In genomic region chr2:173479050-173479449, GRCm38 (mm10) we compare ENCODE assay signal across 23 mouse cellular contexts. TPM values are rescaled to one million over a fixed set of nuclear protein-coding genes. Genes with fewer than 3 reads are reported as not detected.
DNase-seq lines count a peak whose midpoint lies in the region; ATAC-seq lines count a peak whose summit lies in the region.
"Had no signal": no experiment of that assay in that cellular context is flagged by ENCODE, and none has a peak within 500 bp of the region (broad histone marks: within the 10 kb centered on the region; RNA-seq: fewer than 3 reads in every experiment).

No protein-coding gene starts in this region.

- peak; percentile 3 for DNase-seq in forebrain, embryonic 10.5 days (ENCODE audit: extremely low spot score, low spot score)
- peak; percentile 27 for DNase-seq in kidney, postnatal 10 days
- peak; percentile 6 for DNase-seq in neural tube, embryonic 10.5 days (ENCODE audit: extremely low spot score, low spot score)
- DNase-seq in limb, embryonic 11.5 days (ENCODE audit: low spot score) = peak; percentile 16
- no peak for DNase-seq in B cell, adult 2 months
- DNase-seq: cerebellum, adult 11-12 months; cerebellum, adult 9-10 months; cerebellum, postnatal 25 days; forebrain, postnatal 0 days; gastrocnemius, postnatal 14 days; heart, postnatal 36 days had no signal

- WGBS in forebrain, embryonic 10.5 days = 94% methylated on average over 12 of the region's 12 CpGs
- 92% methylated on average over 12 of the region's 12 CpGs for WGBS in forebrain, embryonic 13.5 days
- 73% methylated on average over 12 of the region's 12 CpGs for WGBS in kidney, embryonic 15.5 days
- 91% methylated on average over 12 of the region's 12 CpGs for WGBS in neural tube, embryonic 15.5 days
- WGBS in limb, embryonic 11.5 days = 91% methylated on average over 12 of the region's 12 CpGs

- no peak overlapping the region for H3K9ac ChIP-seq in forebrain, embryonic 13.5 days
- H3K9ac ChIP-seq in kidney, embryonic 15.5 days = no peak overlapping the region
- H3K9ac ChIP-seq in neural tube, embryonic 15.5 days (replicated peaks) = no peak overlapping the region
- no peak overlapping the region for H3K9ac ChIP-seq in limb, embryonic 11.5 days (ENCODE audit: low read length)
- H3K9ac ChIP-seq: embryonic facial prominence, embryonic 12.5 days; forebrain, embryonic 12.5 days; forebrain, postnatal 0 days; heart, embryonic 12.5 days; hindbrain, embryonic 15.5 days had no signal

- no peak overlapping the region for H3K4me2 ChIP-seq in forebrain, embryonic 13.5 days
- H3K4me2 ChIP-seq in kidney, embryonic 15.5 days = no peak overlapping the region
- no peak overlapping the region for H3K4me2 ChIP-seq in neural tube, embryonic 15.5 days
- no peak overlapping the region for H3K4me2 ChIP-seq in limb, embryonic 11.5 days (ENCODE audit: low read depth, severe bottlenecking)
- H3K4me2 ChIP-seq: embryonic facial prominence, embryonic 12.5 days; forebrain, embryonic 12.5 days; heart, embryonic 12.5 days; hindbrain, embryonic 15.5 days had no signal

- H3K27me3 ChIP-seq in forebrain, embryonic 10.5 days (ENCODE audit: poor library complexity, severe bottlenecking) = no peaks in the 10 kb centered on the region
- H3K27me3 ChIP-seq in forebrain, embryonic 13.5 days = no peaks in the 10 kb centered on the region
- no peaks in the 10 kb centered on the region for H3K27me3 ChIP-seq in kidney, embryonic 15.5 days
- H3K27me3 ChIP-seq in neural tube, embryonic 15.5 days (replicated peaks) = no peaks in the 10 kb centered on the region
- H3K27me3 ChIP-seq in limb, embryonic 11.5 days (ENCODE audit: control insufficient read depth, insufficient read depth, low read length) = no peaks in the 10 kb centered on the region
- H3K27me3 ChIP-seq: embryonic facial prominence, embryonic 12.5 days; forebrain, embryonic 12.5 days; heart, embryonic 12.5 days; hindbrain, embryonic 15.5 days had no signal

- no peak overlapping the region for H3K27ac ChIP-seq in forebrain, embryonic 10.5 days
- no peak overlapping the region for H3K27ac ChIP-seq in forebrain, embryonic 13.5 days
- H3K27ac ChIP-seq in kidney, embryonic 15.5 days = no peak overlapping the region
- H3K27ac ChIP-seq in neural tube, embryonic 15.5 days (replicated peaks) = no peak overlapping the region
- H3K27ac ChIP-seq in limb, embryonic 11.5 days (replicated peaks; ENCODE audit: low read depth, low read length) = no peak overlapping the region
- H3K27ac ChIP-seq: embryonic facial prominence, embryonic 12.5 days; forebrain, embryonic 12.5 days; hindbrain, embryonic 15.5 days had no signal

- H3K9me3 ChIP-seq in forebrain, embryonic 10.5 days = no peaks in the 10 kb centered on the region
- no peaks in the 10 kb centered on the region for H3K9me3 ChIP-seq in forebrain, embryonic 13.5 days (replicated peaks)
- no peaks in the 10 kb centered on the region for H3K9me3 ChIP-seq in kidney, embryonic 15.5 days (replicated peaks)
- no peaks in the 10 kb centered on the region for H3K9me3 ChIP-seq in neural tube, embryonic 15.5 days (replicated peaks)
- H3K9me3 ChIP-seq in limb, embryonic 11.5 days (ENCODE audit: control insufficient read depth, low read length) = no peaks in the 10 kb centered on the region
- H3K9me3 ChIP-seq: embryonic facial prominence, embryonic 12.5 days; forebrain, embryonic 12.5 days; heart, embryonic 12.5 days; hindbrain, embryonic 15.5 days had no signal

- no peaks in the 10 kb centered on the region for H3K4me1 ChIP-seq in forebrain, embryonic 10.5 days
- H3K4me1 ChIP-seq in forebrain, embryonic 13.5 days = no peaks in the 10 kb centered on the region
- no peaks in the 10 kb centered on the region for H3K4me1 ChIP-seq in kidney, embryonic 15.5 days
- H3K4me1 ChIP-seq in neural tube, embryonic 15.5 days = no peaks in the 10 kb centered on the region
- no peaks in the 10 kb centered on the region for H3K4me1 ChIP-seq in limb, embryonic 11.5 days (ENCODE audit: control insufficient read depth, insufficient read depth, low read length)
- H3K4me1 ChIP-seq: embryonic facial prominence, embryonic 12.5 days; forebrain, embryonic 12.5 days; heart, embryonic 12.5 days; hindbrain, embryonic 15.5 days had no signal

- no peak overlapping the region for H3K4me3 ChIP-seq in forebrain, embryonic 10.5 days
- no peak overlapping the region for H3K4me3 ChIP-seq in forebrain, embryonic 13.5 days
- H3K4me3 ChIP-seq in kidney, embryonic 15.5 days (replicated peaks) = no peak overlapping the region
- H3K4me3 ChIP-seq in neural tube, embryonic 15.5 days (replicated peaks) = no peak overlapping the region
- no peak overlapping the region for H3K4me3 ChIP-seq in limb, embryonic 11.5 days (ENCODE audit: low read depth, low read length)
- H3K4me3 ChIP-seq: embryonic facial prominence, embryonic 12.5 days; forebrain, embryonic 12.5 days; heart, embryonic 12.5 days; hindbrain, embryonic 15.5 days had no signal

- ATAC-seq in forebrain, embryonic 13.5 days = no peak
- no peak for ATAC-seq in kidney, embryonic 15.5 days (replicated peaks; ENCODE audit: low FRiP score)
- no peak for ATAC-seq in neural tube, embryonic 15.5 days (ENCODE audit: low FRiP score)
- ATAC-seq in limb, embryonic 11.5 days (ENCODE audit: insufficient number of reproducible peaks, low FRiP score, low TSS enrichment, low read depth) = no peak
- ATAC-seq: CD4-positive, CD25-positive, alpha-beta regulatory T cell, adult 4 months; forebrain, postnatal 0 days had no signal

- H3K36me3 ChIP-seq in forebrain, embryonic 10.5 days (replicated peaks) = no peaks in the 10 kb centered on the region
- no peaks in the 10 kb centered on the region for H3K36me3 ChIP-seq in forebrain, embryonic 13.5 days (ENCODE audit: poor library complexity, severe bottlenecking)
- no peaks in the 10 kb centered on the region for H3K36me3 ChIP-seq in kidney, embryonic 15.5 days
- H3K36me3 ChIP-seq in neural tube, embryonic 15.5 days = no peaks in the 10 kb centered on the region
- no peaks in the 10 kb centered on the region for H3K36me3 ChIP-seq in limb, embryonic 11.5 days (ENCODE audit: control insufficient read depth, insufficient read depth, low read length)
- H3K36me3 ChIP-seq: embryonic facial prominence, embryonic 12.5 days; forebrain, embryonic 12.5 days; G1E; heart, embryonic 12.5 days; hindbrain, embryonic 15.5 days had no signal

RNA-seq across cellular contexts. Expression of gene 1700021F07Rik, which starts 43.3 kb away (rescaled TPM):
- polyA plus RNA-seq in forebrain, embryonic 10.5 days (2016; fragmentation: Nextera tagmentation; extraction: Ambion mirVana) = not detected in 2 replicates
- polyA plus RNA-seq in forebrain, embryonic 13.5 days (2015; fragmentation: Nextera tagmentation; extraction: Ambion mirVana) = not detected in 2 replicates
- not detected in 2 replicates for polyA plus RNA-seq in kidney, embryonic 15.5 days (2015; fragmentation: Nextera tagmentation; extraction: Ambion mirVana)
- polyA plus RNA-seq in neural tube, embryonic 15.5 days (2015; fragmentation: Nextera tagmentation; extraction: Ambion mirVana) = not detected in 2 replicates
- polyA plus RNA-seq in limb, embryonic 11.5 days (2014; fragmentation: Nextera tagmentation; extraction: Ambion mirVana) = not detected in 2 replicates
- polyA plus RNA-seq: CD4-positive, CD25-positive, alpha-beta regulatory T cell, adult 4 months; cortical plate, adult 2 months; embryonic facial prominence, embryonic 12.5 days; forebrain, embryonic 12.5 days; forebrain, postnatal 0 days; G1E; heart, embryonic 12.5 days; heart, embryonic 16.5 days; hindbrain, embryonic 11.5 days; hindbrain, embryonic 15.5 days had no signal

Comparison
In these comparisons a context has a peak if more than half of its experiments do, and no peak if none do; other contexts are left out.
1. DNase-seq: peak in forebrain, embryonic 10.5 days (single experiment), kidney, postnatal 10 days (single experiment), neural tube, embryonic 10.5 days (single experiment) and limb, embryonic 11.5 days (single experiment); none in B cell, adult 2 months (0 of 2).